Mouse (Mus musculus) bone marrow macrophage, adult 2 months (primary cell): Measurements from ENCODE around the gene Ccdc85b.
A peak's percentile ranks its signal among the peaks of the same experiment; 100 is the strongest.

Source experiments
- CTCF ChIP-seq: IDR thresholded peaks from 2 replicates; pipeline ENCODE4 v1.5.1; 2012; ENCODE audit warnings: low read depth, mild to moderate bottlenecking, low read length, moderate library complexity
- POLR2A ChIP-seq: IDR thresholded peaks from 2 replicates; pipeline ENCODE4 v1.6.1; 2012; ENCODE audit warnings: mild to moderate bottlenecking, low read depth, low read length, borderline replicate concordance

DNA sequence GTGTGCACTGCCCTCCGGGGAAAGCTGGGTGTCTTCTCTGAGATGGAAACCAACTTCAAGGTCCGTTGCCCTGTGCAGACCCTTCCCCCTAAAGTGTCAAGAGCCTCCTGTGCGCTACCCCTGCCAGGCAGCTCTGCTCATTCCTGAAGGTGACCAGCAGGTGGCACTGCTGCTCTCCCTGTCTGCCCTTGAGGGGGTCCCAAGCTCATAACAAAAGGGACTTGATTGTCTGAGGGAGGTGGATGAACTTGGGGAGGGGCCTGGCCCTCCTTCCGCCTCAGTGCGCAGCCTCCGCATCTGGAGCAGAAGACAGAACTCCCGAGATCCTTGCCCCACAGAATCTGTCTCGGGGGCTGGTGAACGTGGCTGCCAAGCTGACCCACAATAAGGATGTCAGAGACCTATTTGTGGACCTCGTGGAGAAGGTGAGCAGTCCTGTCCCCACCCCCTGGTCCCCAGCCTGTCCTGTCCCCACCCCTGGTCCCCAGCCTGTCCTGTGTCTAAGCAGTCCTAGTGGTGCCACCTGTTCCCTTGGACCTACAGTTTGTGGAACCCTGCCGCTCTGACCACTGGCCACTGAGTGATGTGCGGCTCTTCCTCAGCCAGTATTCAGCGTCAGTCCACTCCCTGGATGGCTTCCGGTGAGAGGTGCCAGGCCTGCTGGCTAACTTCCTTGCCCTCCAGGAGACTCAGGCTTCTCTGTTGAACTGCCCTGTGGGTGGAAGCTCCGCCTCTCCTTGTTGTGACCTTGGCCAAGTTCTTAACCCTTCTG is 6.3 kb upstream of the Ccdc85b start:
- TF ChIP-seq CTCF (peak; percentile 81), POLR2A (no peak)
